Mouse (Mus musculus) spleen, postnatal 14 days (tissue): ENCODE results near the gene Gm3285.

Experiments used
- DNase-seq, 2 experiments: peaks; one replicate each; pipeline ENCODE4 v3.0.0; 2021 to 2022; ENCODE audit warnings: low spot score in 2 of 2

Gene Gm3285

DNA sequence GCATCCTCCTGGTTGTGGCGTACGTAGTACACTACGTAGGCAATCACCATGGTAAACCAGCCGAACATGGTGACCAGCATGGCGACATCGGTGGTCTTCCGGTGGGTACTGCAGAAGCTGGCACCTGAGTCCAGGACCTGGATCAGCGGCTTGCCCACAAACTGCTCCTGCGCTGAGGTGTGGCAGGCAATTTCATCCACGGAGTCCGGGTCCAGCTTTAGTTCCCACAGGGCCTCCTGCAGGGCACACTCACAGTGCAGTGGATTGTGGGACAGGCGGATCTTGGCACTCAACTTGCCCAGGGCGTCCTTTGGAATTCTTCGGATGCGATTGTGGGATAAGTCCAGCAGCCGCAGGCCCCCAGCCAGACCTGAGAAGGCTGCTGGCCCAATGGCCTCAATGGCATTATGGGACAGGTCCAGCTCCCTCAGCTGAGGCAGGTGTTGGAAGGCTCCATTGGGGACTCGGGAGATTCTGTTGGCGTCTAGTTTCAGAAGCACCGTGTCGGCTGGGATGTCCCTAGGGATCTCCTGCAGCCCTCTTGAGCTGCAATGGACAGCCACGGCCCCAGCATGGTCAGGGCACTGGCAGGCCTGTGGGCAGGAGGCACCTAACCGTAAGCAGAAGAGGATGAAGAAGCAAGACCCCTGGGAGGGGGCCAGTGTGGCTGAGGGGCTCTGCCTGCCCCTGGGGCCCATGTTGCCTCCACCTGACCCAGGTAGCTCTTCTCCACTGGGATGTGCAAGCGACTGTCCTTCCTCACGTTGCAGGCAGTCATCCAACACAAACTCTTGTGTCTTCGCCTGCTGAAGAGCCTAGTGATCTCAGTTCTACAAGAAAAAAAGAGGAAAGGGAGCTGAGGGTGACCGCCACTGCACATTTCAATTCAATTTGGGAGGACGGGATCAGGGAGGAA, 39.4 kb downstream of the Gm3285 start:
- no peak for DNase-seq

DNA sequence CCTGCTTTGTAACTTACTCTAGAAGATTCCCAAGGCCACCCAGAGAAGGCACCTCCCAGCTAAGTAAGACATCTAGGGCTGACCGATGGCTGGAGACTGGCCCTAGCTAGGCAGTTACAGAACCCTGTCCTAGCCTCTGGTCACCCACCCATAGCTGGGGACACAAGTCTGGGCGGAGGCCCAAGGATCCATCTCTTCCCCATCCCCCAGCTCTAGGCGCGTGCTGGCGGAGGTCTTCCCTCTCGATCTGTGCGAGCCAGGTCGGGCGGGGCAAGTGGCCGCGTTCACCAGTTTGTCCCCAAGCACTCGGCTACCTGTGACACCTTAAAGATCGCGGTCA, 40.1 kb downstream of the Gm3285 start:
- no peak for DNase-seq

DNA sequence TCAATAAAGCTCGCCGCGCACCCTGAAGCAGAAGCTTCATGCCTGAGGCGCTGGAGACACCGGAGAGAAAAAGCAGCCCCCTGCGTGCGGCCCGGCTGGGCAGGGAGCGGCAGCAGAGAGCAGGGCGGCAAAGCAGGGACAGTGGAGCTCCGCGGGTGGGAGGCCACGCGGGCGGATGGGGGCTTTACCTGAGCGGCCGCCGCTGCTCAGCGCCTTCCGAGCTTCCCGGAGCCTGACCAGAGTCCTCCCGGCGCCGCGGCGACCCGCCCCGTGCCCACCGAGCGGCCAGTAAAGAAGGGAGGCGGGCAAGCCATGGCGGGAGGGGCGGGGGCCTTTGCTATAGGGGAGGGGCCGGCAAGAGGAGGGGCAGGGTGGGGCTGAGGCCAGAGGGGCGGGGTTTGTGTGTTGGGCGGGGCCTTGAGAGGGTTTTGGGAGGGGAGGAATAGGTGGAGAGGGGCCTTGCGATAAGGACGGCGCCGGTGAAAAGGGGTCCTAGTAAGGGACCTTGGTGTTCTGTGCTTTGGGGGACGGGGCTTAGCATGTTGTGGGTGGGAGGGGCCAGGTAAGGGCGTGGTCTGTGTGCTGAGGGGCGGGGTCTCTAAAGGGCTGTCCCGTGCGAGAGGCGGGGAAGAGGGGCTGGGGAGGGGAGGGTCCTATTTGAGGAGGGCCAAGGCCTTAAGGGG, 40.6 kb downstream of the Gm3285 start, which contains the start of gene Lrrc3:
TSS of gene Lrrc3 (minus strand) at position 326 of the 683 bp plus-strand sequence.
- DNase-seq = peak in 1 of 2 experiments; percentile 4

DNA sequence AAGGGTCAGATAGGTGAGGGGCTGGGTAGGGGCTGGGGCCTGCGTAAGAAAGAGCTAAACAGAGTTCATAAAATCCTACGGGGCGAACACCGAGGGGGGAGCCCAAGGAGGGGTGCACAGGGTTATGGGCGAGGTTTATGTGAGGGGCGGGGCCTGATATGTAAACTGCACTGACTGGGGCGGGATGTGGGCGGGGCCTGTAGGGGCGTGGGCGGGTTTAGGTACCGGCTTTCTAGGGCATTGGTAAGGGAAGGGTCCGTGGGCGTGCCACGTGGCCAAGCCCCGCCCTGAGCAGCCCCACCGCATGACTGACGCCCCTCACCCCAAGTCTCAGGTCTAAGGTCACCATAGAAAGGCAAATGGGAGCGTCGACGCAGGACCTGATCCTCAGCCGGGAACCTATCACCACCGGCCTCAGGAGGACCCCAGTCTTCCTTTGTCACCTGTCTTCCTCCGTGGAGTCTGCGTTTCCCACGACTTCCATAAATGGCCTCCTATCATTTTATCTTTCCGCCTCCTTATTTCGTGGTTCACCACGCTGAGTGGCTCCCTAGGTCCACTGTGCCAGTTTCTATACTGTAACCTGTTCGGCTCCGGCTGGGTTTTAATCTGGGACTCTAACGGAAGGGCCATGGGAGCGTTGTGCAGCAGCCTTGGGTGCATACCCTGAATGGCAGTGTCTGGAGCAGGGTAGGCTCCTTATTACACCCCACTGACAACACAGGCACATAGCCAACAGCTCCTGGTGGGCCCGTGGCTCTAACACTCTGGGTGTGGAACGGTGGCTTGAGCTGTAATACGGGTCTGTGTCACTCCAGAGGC, 41.3 kb downstream of the Gm3285 start:
- no peak for DNase-seq
